Comparison of ENCODE assay signal across 8 mouse cellular contexts in the genomic region with DNA sequence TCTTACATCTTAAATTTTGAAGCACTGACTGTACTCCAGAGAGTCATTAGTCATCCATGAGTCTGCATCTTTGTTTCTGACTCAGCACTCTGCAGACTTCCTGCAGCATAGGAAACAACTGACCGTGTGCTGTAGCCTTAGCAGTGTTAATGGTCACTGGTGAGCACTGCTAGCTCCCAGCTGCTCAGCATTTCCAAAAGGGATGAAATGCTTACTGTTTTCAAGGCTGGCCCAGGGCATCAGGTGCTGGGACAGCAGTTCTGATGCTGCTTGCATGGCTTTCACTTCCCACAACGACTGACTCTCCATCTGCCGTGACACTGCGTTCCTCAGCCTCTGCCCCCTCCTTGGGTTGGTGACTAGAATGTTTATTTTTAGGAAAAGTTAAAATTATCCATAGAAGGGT. TPM values are rescaled to one million over a fixed set of nuclear protein-coding genes. Genes with fewer than 3 reads are reported as not detected.
A peak's percentile ranks its signal among the peaks of the same experiment; 100 is the strongest.
DNase-seq lines count a peak whose midpoint lies in the region; ATAC-seq and TF ChIP-seq lines count a peak whose summit lies in the region.

No protein-coding gene starts in this region.

- no peaks in the 10 kb centered on the region for H3K36me3 ChIP-seq in neural tube, embryonic 14.5 days (ENCODE audit: control insufficient read depth, insufficient read depth, low read length)
- no peaks in the 10 kb centered on the region for H3K36me3 ChIP-seq in neural tube, embryonic 15.5 days
- no peaks in the 10 kb centered on the region for H3K36me3 ChIP-seq in stomach, embryonic 14.5 days (ENCODE audit: control insufficient read depth, insufficient read depth, low read length)

- no peaks in the 10 kb centered on the region for H3K27me3 ChIP-seq in neural tube, embryonic 14.5 days (ENCODE audit: control insufficient read depth, insufficient read depth, low read length)
- no peaks in the 10 kb centered on the region for H3K27me3 ChIP-seq in neural tube, embryonic 15.5 days (replicated peaks)
- no peaks in the 10 kb centered on the region for H3K27me3 ChIP-seq in stomach, embryonic 14.5 days (ENCODE audit: control insufficient read depth, insufficient read depth, low read length)

- H3K4me1 ChIP-seq in neural tube, embryonic 14.5 days (ENCODE audit: control insufficient read depth, insufficient read depth, low read length), result no peaks in the 10 kb centered on the region
- peaks cover 3% of the 10 kb centered on the region; the same call in 1 of the 2 replicates for H3K4me1 ChIP-seq in neural tube, embryonic 15.5 days
- H3K4me1 ChIP-seq in stomach, embryonic 14.5 days (ENCODE audit: control insufficient read depth, insufficient read depth, low read length), result no peaks in the 10 kb centered on the region

- TF ChIP-seq CTCF in gastrocnemius, adult 2 months (IDR thresholded peaks at IDR 0.05), result no peak

- ATAC-seq in neural tube, embryonic 14.5 days (ENCODE audit: low read depth), result peak; percentile 51; the same call in 1 of the 2 replicates
- no peak; the same call in 1 of the 2 replicates for ATAC-seq in neural tube, embryonic 15.5 days (ENCODE audit: low FRiP score)
- ATAC-seq in erythroid progenitor cell, adult 5-6 weeks (replicated peaks; ENCODE audit: low FRiP score, poor library complexity, severe bottlenecking), result peak; percentile 89
- ATAC-seq in stomach, embryonic 14.5 days (ENCODE audit: insufficient number of reproducible peaks, insufficient read depth, low FRiP score, low read depth), result peak; percentile 63; the same call in 1 of the 2 replicates

- peak; percentile 21 for DNase-seq in gastrocnemius, adult 2 months
- no peak for DNase-seq in gastrocnemius, postnatal 14 days
- peak; percentile 6 for DNase-seq in left cerebral cortex, postnatal 4 days
- DNase-seq in spleen, postnatal 14 days (ENCODE audit: low spot score in 2 of 2), result no peak

- peak overlapping the region; percentile 79 for H3K27ac ChIP-seq in gastrocnemius, adult 2 months
- H3K27ac ChIP-seq in neural tube, embryonic 14.5 days (ENCODE audit: low read depth, low read length), result no peak overlapping the region
- H3K27ac ChIP-seq in neural tube, embryonic 15.5 days (replicated peaks), result no peak overlapping the region
- no peak overlapping the region for H3K27ac ChIP-seq in stomach, embryonic 14.5 days (ENCODE audit: low read length)

- intact Hi-C loops in gastrocnemius, adult 2 months (cut with DNase I), result no loop called here
- intact Hi-C loops in gastrocnemius, postnatal 14 days (cut with DNase I; ENCODE audit: low total_unique reads), result no loop called here
- intact Hi-C loops in left cerebral cortex, postnatal 4 days (cut with DNase I), result no loop called here

- no peak overlapping the region for H3K4me2 ChIP-seq in neural tube, embryonic 14.5 days (ENCODE audit: low read depth, low read length)
- no peak overlapping the region for H3K4me2 ChIP-seq in neural tube, embryonic 15.5 days
- no peak overlapping the region for H3K4me2 ChIP-seq in stomach, embryonic 14.5 days (replicated peaks; ENCODE audit: low read depth, low read length)

- H3K9me3 ChIP-seq in neural tube, embryonic 14.5 days (ENCODE audit: control insufficient read depth, low read length), result no peaks in the 10 kb centered on the region
- no peaks in the 10 kb centered on the region for H3K9me3 ChIP-seq in neural tube, embryonic 15.5 days (replicated peaks)
- no peaks in the 10 kb centered on the region for H3K9me3 ChIP-seq in stomach, embryonic 14.5 days (ENCODE audit: control insufficient read depth, low read depth, low read length)

- peak overlapping the region; percentile 40 for H3K4me3 ChIP-seq in gastrocnemius, adult 2 months
- no peak overlapping the region for H3K4me3 ChIP-seq in neural tube, embryonic 14.5 days (ENCODE audit: low read depth, low read length)
- no peak overlapping the region for H3K4me3 ChIP-seq in neural tube, embryonic 15.5 days (replicated peaks)
- no peak overlapping the region for H3K4me3 ChIP-seq in stomach, embryonic 14.5 days (ENCODE audit: low read depth, low read length)

- no peak overlapping the region for H3K9ac ChIP-seq in neural tube, embryonic 14.5 days (replicated peaks; ENCODE audit: low read depth, low read length)
- H3K9ac ChIP-seq in neural tube, embryonic 15.5 days (replicated peaks), result no peak overlapping the region
- H3K9ac ChIP-seq in stomach, embryonic 14.5 days (replicated peaks; ENCODE audit: low read depth, low read length), result no peak overlapping the region

- 60% methylated on average over 4 of the region's 4 CpGs for WGBS in neural tube, embryonic 14.5 days
- 52% methylated on average over 4 of the region's 4 CpGs for WGBS in neural tube, embryonic 15.5 days
- WGBS in stomach, embryonic 14.5 days, result 29% methylated on average over 4 of the region's 4 CpGs

RNA-seq across cellular contexts. Expression of a gene that starts 29.8 kb away (rescaled TPM):
- 10 to 100 TPM; 22.5 to 28.0 TPM for total RNA-seq in gastrocnemius, adult 2 months (2021)
- 10 to 100 TPM; 13.3 to 15.9 TPM for total RNA-seq in gastrocnemius, postnatal 14 days (2021)
- 22.0 and 25.6 TPM in 2 replicates for polyA plus RNA-seq in neural tube, embryonic 14.5 days (2014; fragmentation: Nextera tagmentation; extraction: Ambion mirVana)
- polyA plus RNA-seq in neural tube, embryonic 15.5 days (2015; fragmentation: Nextera tagmentation; extraction: Ambion mirVana), result 23.4 and 24.0 TPM in 2 replicates
- total RNA-seq in erythroid progenitor cell, adult 5-6 weeks (2015; ENCODE audit: low replicate concordance), result not detected in 2 replicates
- total RNA-seq in erythroid progenitor cell, adult 5-6 weeks (2017; ENCODE audit: low replicate concordance), result not detected in 2 replicates
- total RNA-seq in left cerebral cortex, postnatal 4 days (2021), result 10 to 100 TPM; 11.6 to 16.5 TPM
- polyA plus RNA-seq in stomach, embryonic 14.5 days (2014; fragmentation: Nextera tagmentation; extraction: Ambion mirVana), result 34.4 and 37.1 TPM in 2 replicates

RNA-seq across cellular contexts. Expression of a gene that starts 29.8 kb away (rescaled TPM):
- total RNA-seq in gastrocnemius, adult 2 months (2021), result 10 to 100 TPM; 33.5 to 38.2 TPM
- total RNA-seq in gastrocnemius, postnatal 14 days (2021), result 10 to 100 TPM; 16.2 to 23.4 TPM
- polyA plus RNA-seq in neural tube, embryonic 14.5 days (2014; fragmentation: Nextera tagmentation; extraction: Ambion mirVana), result 14.0 and 17.4 TPM in 2 replicates
- 13.8 and 15.1 TPM in 2 replicates for polyA plus RNA-seq in neural tube, embryonic 15.5 days (2015; fragmentation: Nextera tagmentation; extraction: Ambion mirVana)
- total RNA-seq in erythroid progenitor cell, adult 5-6 weeks (2015; ENCODE audit: low replicate concordance), result 12.2 and 15.1 TPM in 2 replicates
- 3.9 and 4.6 TPM in 2 replicates for total RNA-seq in erythroid progenitor cell, adult 5-6 weeks (2017; ENCODE audit: low replicate concordance)
- 10 to 100 TPM; 14.4 to 17.7 TPM for total RNA-seq in left cerebral cortex, postnatal 4 days (2021)
- polyA plus RNA-seq in stomach, embryonic 14.5 days (2014; fragmentation: Nextera tagmentation; extraction: Ambion mirVana), result 13.7 and 14.5 TPM in 2 replicates

RNA-seq across cellular contexts. Expression of a gene that starts 30.0 kb away (rescaled TPM):
- 1 to 10 TPM; 2.6 to 4.8 TPM for total RNA-seq in gastrocnemius, adult 2 months (2021)
- 1 to 10 TPM; 2.4 to 2.7 TPM for total RNA-seq in gastrocnemius, postnatal 14 days (2021)
- polyA plus RNA-seq in neural tube, embryonic 14.5 days (2014; fragmentation: Nextera tagmentation; extraction: Ambion mirVana), result 12.3 and 13.2 TPM in 2 replicates
- polyA plus RNA-seq in neural tube, embryonic 15.5 days (2015; fragmentation: Nextera tagmentation; extraction: Ambion mirVana), result 11.0 and 12.1 TPM in 2 replicates
- total RNA-seq in erythroid progenitor cell, adult 5-6 weeks (2015; ENCODE audit: low replicate concordance), result 11.9 and 15.5 TPM in 2 replicates
- total RNA-seq in erythroid progenitor cell, adult 5-6 weeks (2017; ENCODE audit: low replicate concordance), result 7.9 and 13.2 TPM in 2 replicates
- 10 to 100 TPM; 11.5 to 12.3 TPM for total RNA-seq in left cerebral cortex, postnatal 4 days (2021)
- polyA plus RNA-seq in stomach, embryonic 14.5 days (2014; fragmentation: Nextera tagmentation; extraction: Ambion mirVana), result 6.2 and 8.0 TPM in 2 replicates

RNA-seq across cellular contexts. Expression of a gene that starts 35.5 kb away (rescaled TPM):
- 10 to 100 TPM; 15.3 to 37.8 TPM for total RNA-seq in gastrocnemius, adult 2 months (2021)
- total RNA-seq in gastrocnemius, postnatal 14 days (2021), result 10 to 100 TPM; 16.9 to 26.8 TPM
- polyA plus RNA-seq in neural tube, embryonic 14.5 days (2014; fragmentation: Nextera tagmentation; extraction: Ambion mirVana), result 18.1 and 25.1 TPM in 2 replicates
- polyA plus RNA-seq in neural tube, embryonic 15.5 days (2015; fragmentation: Nextera tagmentation; extraction: Ambion mirVana), result 37.2 and 42.8 TPM in 2 replicates
- total RNA-seq in erythroid progenitor cell, adult 5-6 weeks (2015; ENCODE audit: low replicate concordance), result not detected in 2 replicates
- 11.9 TPM in 1 of 2 replicates, not detected in the other for total RNA-seq in erythroid progenitor cell, adult 5-6 weeks (2017; ENCODE audit: low replicate concordance)
- total RNA-seq in left cerebral cortex, postnatal 4 days (2021), result not detected
- 34.1 and 39.4 TPM in 2 replicates for polyA plus RNA-seq in stomach, embryonic 14.5 days (2014; fragmentation: Nextera tagmentation; extraction: Ambion mirVana)

Comparison
In these comparisons a context has a peak if more than half of its experiments do, and no peak if none do; other contexts are left out.
1. DNase-seq: peak in gastrocnemius, adult 2 months (single experiment) and left cerebral cortex, postnatal 4 days (single experiment); none in gastrocnemius, postnatal 14 days (single experiment) and spleen, postnatal 14 days (0 of 2).
2. RNA of a gene that starts 29.8 kb away (total RNA-seq): 22.5 to 28.0 TPM in gastrocnemius, adult 2 months, 11.6 to 16.5 TPM in left cerebral cortex, postnatal 4 days and 13.3 to 15.9 TPM in gastrocnemius, postnatal 14 days; not detected in erythroid progenitor cell, adult 5-6 weeks; every median in the first group is over 10 times any median in the second.